Mouse (Mus musculus) thymus, adult 2 months (tissue): ENCODE data around the gene Fzd5. TPM values are rescaled to one million over a fixed set of nuclear protein-coding genes. Genes with fewer than 3 reads are reported as not detected.

Experiments used
- DNase-seq: peaks from one replicate; pipeline ENCODE4 v3.0.0; 2021
- H3K27ac ChIP-seq: fragments of 200-500 bp; 2 replicates; pipeline ENCODE4 v1.5.1; 2012; ENCODE audit warnings: low read length, control low read depth; ENCODE audit not compliant: control insufficient read depth, insufficient read depth
- H3K27me3 ChIP-seq: fragments of 200-500 bp; 2 replicates; pipeline ENCODE4 v1.6.1; 2012; ENCODE audit warnings: mild to moderate bottlenecking, low read length, moderate library complexity, mixed read lengths; ENCODE audit not compliant: control insufficient read depth, insufficient read depth
- H3K36me3 ChIP-seq: fragments of 200-500 bp; 2 replicates; pipeline ENCODE4 v1.6.1; 2012; ENCODE audit warnings: mild to moderate bottlenecking, low read length, moderate library complexity; ENCODE audit not compliant: control insufficient read depth, insufficient read depth
- H3K4me1 ChIP-seq: fragments of 200-500 bp; replicated peaks from 2 replicates; pipeline ENCODE4 v1.6.1; 2012; ENCODE audit warnings: low read length; ENCODE audit not compliant: control insufficient read depth, insufficient read depth
- H3K4me3 ChIP-seq: fragments of 200-500 bp; 2 replicates; pipeline ENCODE4 v1.5.1; 2012; ENCODE audit warnings: mild to moderate bottlenecking, low read length, control low read depth, moderate library complexity; ENCODE audit not compliant: control insufficient read depth, insufficient read depth
- CTCF ChIP-seq: fragments of 200-500 bp; IDR thresholded peaks from 2 replicates; pipeline ENCODE4 v1.5.1; 2012; ENCODE audit warnings: mild to moderate bottlenecking, control low read depth, low read length, moderate library complexity, borderline replicate concordance; ENCODE audit not compliant: control insufficient read depth, poor library complexity, insufficient read depth; ENCODE audit errors: extremely low read depth
- POLR2A ChIP-seq: fragments of 200-500 bp; IDR thresholded peaks from 2 replicates; pipeline ENCODE4 v1.6.1; 2012; ENCODE audit warnings: mild to moderate bottlenecking, low read length, control low read depth, moderate library complexity; ENCODE audit not compliant: control insufficient read depth, poor library complexity, insufficient read depth; ENCODE audit errors: extremely low read depth
- WGBS: fragments of 180-500 bp; shearing (Covaris S2); methylation state at CpG from one replicate; pipeline ENCODE4 v1.1.7; 2018; 5-methylcytosine and 5-hydroxymethylcytosine counted together
- polyA plus RNA-seq: library from polyadenylated mRNA; depleted of rRNA; stranded (reverse); fragments of >200 nt; gene quantifications from 2 replicates; pipeline ENCODE4 v1.2.3, GENCODE M21; 2012

Fzd5 gene
- polyA plus RNA-seq, 1 experiment, result 8.2 TPM

- WGBS, result 95% methylated on average over 10 of the region's 10 CpGs
- Histone ChIP-seq H3K4me3 (no peak overlapping the region), H3K27me3 (no peaks in the 10 kb centered on the region), H3K36me3 (no peaks in the 10 kb centered on the region), H3K27ac (no peak overlapping the region), H3K4me1 (no peaks in the 10 kb centered on the region)
- no peak for DNase-seq
- TF ChIP-seq POLR2A (no peak), CTCF (no peak)
These were observed 16.4 kb downstream of the Fzd5 start for GRCm38 (mm10) chr1:64721034-64721587.

GRCm38 (mm10) chr1:64717504-64717903 lies 20.0 kb downstream of the Fzd5 start:
- peak; percentile 52 for DNase-seq
- H3K27me3 ChIP-seq, result no peaks in the 10 kb centered on the region
- TF ChIP-seq POLR2A (no peak), CTCF (peak; percentile 39; the same call in 1 of the 2 replicates)
- no peak overlapping the region for H3K4me3 ChIP-seq
- H3K27ac ChIP-seq, result no peak overlapping the region
- H3K4me1 ChIP-seq, result no peaks in the 10 kb centered on the region
- no peaks in the 10 kb centered on the region for H3K36me3 ChIP-seq

GRCm38 (mm10) chr1:64716589-64717304 lies 20.8 kb downstream of the Fzd5 start:
- DNase-seq, result no peak
- Histone ChIP-seq H3K4me1 (no peaks in the 10 kb centered on the region), H3K36me3 (no peaks in the 10 kb centered on the region), H3K4me3 (no peak overlapping the region), H3K27ac (no peak overlapping the region), H3K27me3 (no peaks in the 10 kb centered on the region)
- WGBS, result 92% methylated on average over 7 of the region's 7 CpGs
- no peak for TF ChIP-seq CTCF
- TF ChIP-seq POLR2A, result no peak

- no peaks in the 10 kb centered on the region for H3K4me1 ChIP-seq
- no peak overlapping the region for H3K4me3 ChIP-seq
- H3K36me3 ChIP-seq, result no peaks in the 10 kb centered on the region
- H3K27ac ChIP-seq, result no peak overlapping the region
- no peaks in the 10 kb centered on the region for H3K27me3 ChIP-seq
- no peak for TF ChIP-seq CTCF
- no peak for TF ChIP-seq POLR2A
- 98% methylated on average over 2 of the region's 2 CpGs for WGBS
- no peak for DNase-seq
These were observed 22.1 kb downstream of the Fzd5 start for GRCm38 (mm10) chr1:64715458-64715857.

GRCm38 (mm10) chr1:64712006-64712760 lies 25.4 kb downstream of the Fzd5 start:
- WGBS, result 95% methylated on average over 14 of the region's 14 CpGs
- no peaks in the 10 kb centered on the region for H3K27me3 ChIP-seq

GRCm38 (mm10) chr1:64709891-64710290 lies 27.7 kb downstream of the Fzd5 start:
- no peaks in the 10 kb centered on the region for H3K36me3 ChIP-seq
- TF ChIP-seq POLR2A, result no peak
- no peak for TF ChIP-seq CTCF
- H3K4me1 ChIP-seq, result no peaks in the 10 kb centered on the region
- WGBS, result 16% methylated on average over 2 of the region's 2 CpGs
- H3K4me3 ChIP-seq, result no peak overlapping the region
- no peaks in the 10 kb centered on the region for H3K27me3 ChIP-seq
- no peak overlapping the region for H3K27ac ChIP-seq
- DNase-seq, result peak; percentile 25

More at GRCm38 (mm10) chr1:64712006-64712760, 25.4 kb downstream of the Fzd5 start:
- H3K36me3 ChIP-seq, result no peaks in the 10 kb centered on the region
- no peaks in the 10 kb centered on the region for H3K4me1 ChIP-seq
- no peak overlapping the region for H3K27ac ChIP-seq
- H3K4me3 ChIP-seq, result no peak overlapping the region
- TF ChIP-seq CTCF (no peak), POLR2A (no peak)
- no peak for DNase-seq
